Mouse (Mus musculus): ENCODE data around the gene Iqca.

DNA sequence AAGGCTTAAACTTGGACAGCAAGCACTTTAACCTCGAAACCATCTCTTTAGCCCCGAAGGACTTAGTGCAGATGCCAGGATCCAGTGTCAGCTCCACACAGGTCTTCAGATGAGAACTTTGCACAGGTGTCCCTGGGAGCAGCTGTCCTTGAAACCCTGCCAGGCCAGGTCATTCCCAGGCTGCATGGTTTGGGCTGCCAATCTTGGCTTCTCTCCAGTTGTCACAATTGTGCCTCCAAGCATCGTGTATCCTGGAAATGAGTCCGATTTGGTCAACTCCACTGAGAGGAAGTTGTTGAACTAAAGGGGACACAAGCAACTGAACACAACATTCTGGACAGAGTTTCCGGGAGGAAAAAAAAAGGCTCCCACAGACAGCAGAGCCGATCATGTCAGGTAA lies 8.4 kb upstream of the Iqca start:
- TF ChIP-seq CTCF (conservative IDR thresholded peaks at IDR 0.05; ENCODE audit: low read length) (no peak), POU5F1 (IDR thresholded peaks at IDR 0.05; ENCODE audit: borderline replicate concordance, low read length) (no peak)
